Mouse (Mus musculus) spleen, postnatal 36 days (tissue): ENCODE measurements around the gene Dleu7.

Experiments used
- DNase-seq, 2 experiments: peaks; one replicate each; pipeline ENCODE4 v3.0.0; 2022; ENCODE audit warnings: low spot score in 2 of 2, mixed read lengths in 1 of 2

Dleu7 gene

GRCm38 (mm10) chr14:62292488-62293339 lies at the start of gene Dleu7, which contains the start of gene Rnaseh2b:
TSS of gene Dleu7 (minus strand) at chr14:62293047.
TSS of gene Rnaseh2b (plus strand) at chr14:62292589.
- DNase-seq: peak; percentile 2 to 4

GRCm38 (mm10) chr14:62341887-62342642 lies 49.2 kb upstream of the Dleu7 start:
- DNase-seq: no peak

GRCm38 (mm10) chr14:62339196-62339595 lies 46.3 kb upstream of the Dleu7 start:
- DNase-seq: no peak

GRCm38 (mm10) chr14:62333909-62334687 lies 41.3 kb upstream of the Dleu7 start:
- DNase-seq: no peak

- peak; percentile 85 to 88 for DNase-seq
These were observed 39.2 kb upstream of the Dleu7 start for GRCm38 (mm10) chr14:62331866-62332619.

- no peak for DNase-seq
These were observed 38.6 kb upstream of the Dleu7 start for GRCm38 (mm10) chr14:62331457-62331856.

- DNase-seq: no peak
These were observed 36.8 kb upstream of the Dleu7 start for GRCm38 (mm10) chr14:62329631-62330030.

- DNase-seq: no peak
These were observed 35.8 kb upstream of the Dleu7 start for GRCm38 (mm10) chr14:62328606-62329005.

GRCm38 (mm10) chr14:62327171-62327570 lies 34.3 kb upstream of the Dleu7 start:
- no peak for DNase-seq

GRCm38 (mm10) chr14:62326026-62326425 lies 33.2 kb upstream of the Dleu7 start:
- DNase-seq: no peak

- DNase-seq: no peak
These were observed 32.1 kb upstream of the Dleu7 start for GRCm38 (mm10) chr14:62324943-62325342.

- DNase-seq: no peak
These were observed 30.6 kb upstream of the Dleu7 start for GRCm38 (mm10) chr14:62323457-62323856.

GRCm38 (mm10) chr14:62322581-62323344 lies 29.9 kb upstream of the Dleu7 start:
- no peak for DNase-seq

GRCm38 (mm10) chr14:62311672-62312071 lies 18.8 kb upstream of the Dleu7 start:
- DNase-seq: no peak

GRCm38 (mm10) chr14:62309026-62309425 lies 16.2 kb upstream of the Dleu7 start:
- no peak for DNase-seq

GRCm38 (mm10) chr14:62307555-62307954 lies 14.7 kb upstream of the Dleu7 start:
- no peak for DNase-seq

- DNase-seq: no peak
These were observed 7.2 kb upstream of the Dleu7 start for GRCm38 (mm10) chr14:62300031-62300430.

- no peak for DNase-seq
These were observed 6.0 kb upstream of the Dleu7 start for GRCm38 (mm10) chr14:62298808-62299207.

GRCm38 (mm10) chr14:62292166-62292487 lies 720 bp downstream of the Dleu7 start:
- no peak for DNase-seq

GRCm38 (mm10) chr14:62291406-62291987 lies 1.4 kb downstream of the Dleu7 start:
- no peak for DNase-seq
